Mouse (Mus musculus) liver, embryonic 12.5 days (tissue): Measurements from ENCODE around the gene Rnf44. TPM values are rescaled to one million over a fixed set of nuclear protein-coding genes. Genes with fewer than 3 reads are reported as not detected.

Source experiments
- ATAC-seq: fragments of 200-750 bp; cut with Nextera tagmentation; 2 replicates; pipeline ENCODE4 v1.8.0; 2017; ENCODE audit warnings: moderate number of reproducible peaks, mild to moderate bottlenecking, moderate library complexity
- H3K27ac ChIP-seq: fragments of 300-500 bp; sonication (generic); 2 replicates; pipeline ENCODE4 v1.5.1; 2016; ENCODE audit warnings: mild to moderate bottlenecking
- H3K27me3 ChIP-seq: fragments of 300-500 bp; sonication (generic); replicated peaks from 2 replicates; pipeline ENCODE4 v1.6.1; 2016; ENCODE audit warnings: mild to moderate bottlenecking, moderate library complexity
- H3K36me3 ChIP-seq: fragments of 300-500 bp; sonication (generic); 2 replicates; pipeline ENCODE4 v1.6.1; 2016; ENCODE audit warnings: mild to moderate bottlenecking, moderate library complexity
- H3K4me1 ChIP-seq: fragments of 300-500 bp; sonication (generic); 2 replicates; pipeline ENCODE4 v1.6.1; 2016
- H3K4me2 ChIP-seq: fragments of 300-500 bp; sonication (generic); 2 replicates; pipeline ENCODE4 v1.6.1; 2016; ENCODE audit warnings: mild to moderate bottlenecking, moderate library complexity
- H3K4me3 ChIP-seq: fragments of 300-500 bp; sonication (generic); 2 replicates; pipeline ENCODE4 v1.5.1; 2016; ENCODE audit warnings: mild to moderate bottlenecking, moderate library complexity
- H3K9ac ChIP-seq: fragments of 300-500 bp; sonication (generic); 2 replicates; pipeline ENCODE4 v1.6.1; 2016; ENCODE audit warnings: mild to moderate bottlenecking, moderate library complexity
- H3K9me3 ChIP-seq: fragments of 300-500 bp; sonication (generic); replicated peaks from 2 replicates; pipeline ENCODE4 v1.6.1; 2016; ENCODE audit warnings: mild to moderate bottlenecking, moderate library complexity
- WGBS: fragments of 180-500 bp; shearing (Covaris S2); methylation state at CpG from one replicate; pipeline ENCODE4 v1.1.7; 2016; ENCODE audit not compliant: insufficient replicate concordance; 5-methylcytosine and 5-hydroxymethylcytosine counted together
- polyA plus RNA-seq: library from polyadenylated mRNA; unstranded; fragments of >200 nt; fragmentation: Nextera tagmentation; extraction: Ambion mirVana; gene quantifications from 2 replicates; pipeline ENCODE4 v1.2.1, GENCODE M21; 2016

Gene Rnf44
- 36.8 and 38.4 TPM in 2 replicates for polyA plus RNA-seq

- WGBS, result 0% methylated on average over 77 of the region's 92 CpGs
- Histone ChIP-seq H3K4me1 (peaks cover 50% of the 10 kb centered on the region), H3K9ac (peak within 1 kb of the TSS; percentile 95), H3K36me3 (0 out of 2 replicates have a peak, but pooled peaks cover 4% of the 10 kb centered on the region), H3K4me2 (peak within 1 kb of the TSS; percentile 95), H3K4me3 (peak within 1 kb of the TSS; percentile 94), H3K9me3 (no peaks in the 10 kb centered on the region), H3K27me3 (no peaks in the 10 kb centered on the region), H3K27ac (peak within 1 kb of the TSS; percentile 95)
- peak; percentile 96 for ATAC-seq
These were observed at the start of gene Rnf44 for GRCm38 (mm10) chr13:54693558-54694347. Gene Rnf44, minus strand, starts transcription at chr13:54693907.

GRCm38 (mm10) chr13:54738213-54738601 lies 44.5 kb upstream of the Rnf44 start:
- ATAC-seq, result no peak
- no peak overlapping the region for H3K27ac ChIP-seq
- no peaks in the 10 kb centered on the region for H3K36me3 ChIP-seq
- peak overlapping the region; percentile 59 for H3K4me2 ChIP-seq
- peaks cover 70% of the 10 kb centered on the region for H3K27me3 ChIP-seq
- H3K9me3 ChIP-seq, result no peaks in the 10 kb centered on the region
- H3K4me3 ChIP-seq, result peak overlapping the region; percentile 38
- H3K9ac ChIP-seq, result no peak overlapping the region
- H3K4me1 ChIP-seq, result 0 out of 2 replicates have a peak, but pooled peaks cover 7% of the 10 kb centered on the region
- 6% methylated on average over 34 of the region's 34 CpGs for WGBS

- H3K9me3 ChIP-seq, result no peaks in the 10 kb centered on the region
- no peak overlapping the region for H3K27ac ChIP-seq
- H3K9ac ChIP-seq, result no peak overlapping the region
- ATAC-seq, result 0 out of 2 replicates have a peak, but pooled peaks have one; percentile 37
- peak overlapping the region; percentile 59 for H3K4me2 ChIP-seq
- WGBS, result 3% methylated on average over 80 of the region's 87 CpGs
- 0 out of 2 replicates have a peak, but pooled peaks cover 7% of the 10 kb centered on the region for H3K4me1 ChIP-seq
- peaks cover 70% of the 10 kb centered on the region for H3K27me3 ChIP-seq
- no peaks in the 10 kb centered on the region for H3K36me3 ChIP-seq
- H3K4me3 ChIP-seq, result peak overlapping the region; percentile 38
These were observed 43.9 kb upstream of the Rnf44 start for GRCm38 (mm10) chr13:54737488-54738212.

- H3K36me3 ChIP-seq, result no peaks in the 10 kb centered on the region
- WGBS, result 22% methylated on average over 3 of the region's 3 CpGs
- no peak overlapping the region for H3K4me3 ChIP-seq
- H3K4me1 ChIP-seq, result 0 out of 2 replicates have a peak, but pooled peaks cover 7% of the 10 kb centered on the region
- ATAC-seq, result no peak
- no peaks in the 10 kb centered on the region for H3K9me3 ChIP-seq
- peak overlapping the region; percentile 59; the same call in 1 of the 2 replicates for H3K4me2 ChIP-seq
- no peak overlapping the region for H3K27ac ChIP-seq
- H3K27me3 ChIP-seq, result peaks cover 69% of the 10 kb centered on the region
- no peak overlapping the region for H3K9ac ChIP-seq
These were observed 43.2 kb upstream of the Rnf44 start for GRCm38 (mm10) chr13:54736931-54737330.

- Histone ChIP-seq H3K27ac (no peak overlapping the region), H3K36me3 (no peaks in the 10 kb centered on the region; the same call in 1 of the 2 replicates), H3K27me3 (no peaks in the 10 kb centered on the region), H3K9ac (no peak overlapping the region), H3K4me3 (no peak overlapping the region), H3K4me1 (no peaks in the 10 kb centered on the region), H3K4me2 (no peak overlapping the region), H3K9me3 (peaks cover 9% of the 10 kb centered on the region)
- 65% methylated on average over 11 of the region's 11 CpGs for WGBS
- no peak for ATAC-seq
These were observed 32.4 kb upstream of the Rnf44 start for GRCm38 (mm10) chr13:54726131-54726530.

- 83% methylated on average over 3 of the region's 3 CpGs for WGBS
These were observed 29.4 kb upstream of the Rnf44 start for GRCm38 (mm10) chr13:54723143-54723542.

GRCm38 (mm10) chr13:54716916-54717315 lies 23.2 kb upstream of the Rnf44 start:
- WGBS, result 2% methylated on average over 5 of the region's 5 CpGs

More at GRCm38 (mm10) chr13:54723143-54723542, 29.4 kb upstream of the Rnf44 start:
- no peak for ATAC-seq
- Histone ChIP-seq H3K27ac (no peak overlapping the region), H3K4me2 (no peak overlapping the region), H3K9me3 (peaks cover 9% of the 10 kb centered on the region), H3K36me3 (no peaks in the 10 kb centered on the region; the same call in 1 of the 2 replicates), H3K9ac (no peak overlapping the region), H3K27me3 (no peaks in the 10 kb centered on the region), H3K4me1 (no peaks in the 10 kb centered on the region), H3K4me3 (no peak overlapping the region)

GRCm38 (mm10) chr13:54714996-54715395 lies 21.3 kb upstream of the Rnf44 start:
- H3K4me2 ChIP-seq, result no peak overlapping the region
- peaks cover 5% of the 10 kb centered on the region; the same call in 1 of the 2 replicates for H3K9me3 ChIP-seq
- no peak overlapping the region for H3K9ac ChIP-seq
- no peak overlapping the region for H3K27ac ChIP-seq
- 65% methylated on average over 10 of the region's 10 CpGs for WGBS
- no peaks in the 10 kb centered on the region for H3K36me3 ChIP-seq
- no peaks in the 10 kb centered on the region; the same call in 1 of the 2 replicates for H3K27me3 ChIP-seq
- ATAC-seq, result no peak
- H3K4me1 ChIP-seq, result no peaks in the 10 kb centered on the region
- H3K4me3 ChIP-seq, result no peak overlapping the region

More at GRCm38 (mm10) chr13:54716916-54717315, 23.2 kb upstream of the Rnf44 start:
- Histone ChIP-seq H3K4me3 (no peak overlapping the region), H3K4me1 (no peaks in the 10 kb centered on the region), H3K36me3 (no peaks in the 10 kb centered on the region), H3K4me2 (no peak overlapping the region), H3K27ac (no peak overlapping the region), H3K27me3 (no peaks in the 10 kb centered on the region; the same call in 1 of the 2 replicates), H3K9me3 (no peaks in the 10 kb centered on the region), H3K9ac (no peak overlapping the region)
- ATAC-seq, result no peak

- Histone ChIP-seq H3K36me3 (no peaks in the 10 kb centered on the region), H3K4me3 (no peak overlapping the region), H3K27me3 (no peaks in the 10 kb centered on the region; the same call in 1 of the 2 replicates), H3K4me1 (no peaks in the 10 kb centered on the region), H3K9ac (no peak overlapping the region), H3K4me2 (no peak overlapping the region), H3K27ac (no peak overlapping the region), H3K9me3 (peaks cover 5% of the 10 kb centered on the region; the same call in 1 of the 2 replicates)
- WGBS, result 35% methylated on average over 4 of the region's 4 CpGs
- ATAC-seq, result no peak
These were observed 20.7 kb upstream of the Rnf44 start for GRCm38 (mm10) chr13:54714393-54714792.

- H3K27me3 ChIP-seq, result no peaks in the 10 kb centered on the region; the same call in none of the 2 replicates
- H3K36me3 ChIP-seq, result no peaks in the 10 kb centered on the region
- peaks cover 5% of the 10 kb centered on the region; the same call in 1 of the 2 replicates for H3K9me3 ChIP-seq
- H3K4me3 ChIP-seq, result no peak overlapping the region
- H3K27ac ChIP-seq, result no peak overlapping the region
- H3K9ac ChIP-seq, result no peak overlapping the region
- ATAC-seq, result no peak
- H3K4me2 ChIP-seq, result no peak overlapping the region
- H3K4me1 ChIP-seq, result no peaks in the 10 kb centered on the region
- WGBS, result 50% methylated on average over 3 of the region's 3 CpGs
These were observed 17.2 kb upstream of the Rnf44 start for GRCm38 (mm10) chr13:54710866-54711265.

GRCm38 (mm10) chr13:54704890-54705289 lies 11.2 kb upstream of the Rnf44 start:
- Histone ChIP-seq H3K4me3 (no peak overlapping the region), H3K36me3 (no peaks in the 10 kb centered on the region), H3K4me2 (no peak overlapping the region), H3K27ac (no peak overlapping the region), H3K27me3 (peaks cover 17% of the 10 kb centered on the region; the same call in 1 of the 2 replicates), H3K9ac (no peak overlapping the region), H3K9me3 (no peaks in the 10 kb centered on the region), H3K4me1 (peaks cover 4% of the 10 kb centered on the region; the same call in 1 of the 2 replicates)
- 38% methylated on average over 6 of the region's 6 CpGs for WGBS
- ATAC-seq, result no peak
